ENCODE assay signal across 11 mouse cellular contexts in the genomic region with DNA sequence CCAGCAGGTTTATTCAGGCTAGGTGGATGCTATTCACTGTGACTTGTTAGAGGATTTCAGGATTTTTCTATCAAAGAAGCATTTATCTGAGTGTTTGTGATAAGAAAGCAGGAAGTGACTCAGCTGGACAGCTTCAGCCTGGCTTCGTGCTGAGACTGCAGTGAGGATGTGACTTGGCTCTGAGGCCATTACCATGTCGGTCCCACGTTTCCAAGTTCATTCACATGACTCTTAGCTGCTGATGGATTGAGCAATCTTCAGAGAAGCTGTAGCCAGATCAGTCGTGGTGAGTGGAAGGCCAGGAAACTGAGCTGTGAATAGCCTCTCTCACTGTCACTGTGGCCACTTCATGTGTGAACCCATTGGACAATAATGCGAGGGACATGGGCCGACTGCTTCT.
DNase-seq lines count a peak whose midpoint lies in the region; ATAC-seq and TF ChIP-seq lines count a peak whose summit lies in the region.
"Had no signal": no experiment of that assay in that cellular context is flagged by ENCODE, and none has a peak within 500 bp of the region (broad histone marks: within the 10 kb centered on the region; RNA-seq: fewer than 3 reads in every experiment).

No protein-coding gene starts in this region.

- no peaks in the 10 kb centered on the region for H3K9me3 ChIP-seq in liver, embryonic 16.5 days (replicated peaks; ENCODE audit: control insufficient read depth, low read length)
- no peaks in the 10 kb centered on the region for H3K9me3 ChIP-seq in liver, embryonic 12.5 days (replicated peaks)
- no peaks in the 10 kb centered on the region for H3K9me3 ChIP-seq in lung, embryonic 16.5 days (ENCODE audit: control insufficient read depth, low read length)

- ATAC-seq in liver, embryonic 16.5 days (ENCODE audit: low read depth) = 0 out of 2 replicates have a peak, but pooled peaks have one; percentile 41
- no peak for ATAC-seq in liver, embryonic 12.5 days
- ATAC-seq in lung, embryonic 16.5 days (ENCODE audit: low read depth) = peak; percentile 86
- ATAC-seq: Patski had no signal

- no peak overlapping the region for H3K4me2 ChIP-seq in liver, embryonic 16.5 days (ENCODE audit: low read depth, low read length)
- no peak overlapping the region for H3K4me2 ChIP-seq in liver, embryonic 12.5 days
- H3K4me2 ChIP-seq in lung, embryonic 16.5 days (ENCODE audit: low read depth, low read length) = no peak overlapping the region

- no peak overlapping the region for H3K4me3 ChIP-seq in gastrocnemius, adult 2 months
- no peak overlapping the region for H3K4me3 ChIP-seq in liver, embryonic 16.5 days (ENCODE audit: low read depth, low read length)
- no peak overlapping the region for H3K4me3 ChIP-seq in liver, embryonic 12.5 days
- no peak overlapping the region for H3K4me3 ChIP-seq in embryonic fibroblast, embryonic 13.5 days (ENCODE audit: insufficient read depth, low read length)
- H3K4me3 ChIP-seq in lung, embryonic 16.5 days (ENCODE audit: low read length) = no peak overlapping the region

- no peaks in the 10 kb centered on the region for H3K4me1 ChIP-seq in liver, embryonic 16.5 days (ENCODE audit: control insufficient read depth, low read depth, low read length)
- H3K4me1 ChIP-seq in liver, embryonic 12.5 days = no peaks in the 10 kb centered on the region
- peaks cover 3% of the 10 kb centered on the region; the same call in 1 of the 2 replicates for H3K4me1 ChIP-seq in embryonic fibroblast, embryonic 13.5 days (ENCODE audit: control insufficient read depth, insufficient read depth, low read length)
- no peaks in the 10 kb centered on the region for H3K4me1 ChIP-seq in lung, embryonic 16.5 days (replicated peaks; ENCODE audit: control insufficient read depth, insufficient read depth, low read length)

- no peaks in the 10 kb centered on the region for H3K27me3 ChIP-seq in liver, embryonic 16.5 days (ENCODE audit: control insufficient read depth, insufficient read depth, low read depth, low read length)
- no peaks in the 10 kb centered on the region for H3K27me3 ChIP-seq in liver, embryonic 12.5 days (replicated peaks)
- H3K27me3 ChIP-seq in lung, embryonic 16.5 days (ENCODE audit: control insufficient read depth, insufficient read depth, low read depth, low read length) = no peaks in the 10 kb centered on the region

- TF ChIP-seq POLR2A in embryonic fibroblast, embryonic 13.5 days (IDR thresholded peaks at IDR 0.05; ENCODE audit: low read depth, low read length) = no peak

- WGBS in liver, embryonic 16.5 days (ENCODE audit: insufficient replicate concordance) = 35% methylated on average over 6 of the region's 6 CpGs
- WGBS in liver, embryonic 12.5 days (ENCODE audit: insufficient replicate concordance) = 32% methylated on average over 6 of the region's 6 CpGs
- WGBS in lung, embryonic 16.5 days = 39% methylated on average over 6 of the region's 6 CpGs

- peak; percentile 17 for DNase-seq in gastrocnemius, adult 2 months
- no peak for DNase-seq in gastrocnemius, postnatal 4 days (ENCODE audit: low spot score in 2 of 2)
- DNase-seq in frontal cortex, postnatal 36 days (ENCODE audit: low spot score in 2 of 2) = no peak
- DNase-seq in layer of hippocampus, postnatal 25 days (ENCODE audit: extremely low spot score in 1 of 2, low spot score in 1 of 2) = no peak
- DNase-seq: left cerebral cortex, postnatal 4 days; retina, postnatal 1 day had no signal

- intact Hi-C loops in gastrocnemius, adult 2 months (cut with DNase I) = no loop called here

- H3K36me3 ChIP-seq in liver, embryonic 16.5 days (ENCODE audit: control insufficient read depth, insufficient read depth) = no peaks in the 10 kb centered on the region
- no peaks in the 10 kb centered on the region for H3K36me3 ChIP-seq in liver, embryonic 12.5 days
- no peaks in the 10 kb centered on the region for H3K36me3 ChIP-seq in lung, embryonic 16.5 days (ENCODE audit: control insufficient read depth, insufficient read depth, low read length)

- TF ChIP-seq CTCF in gastrocnemius, adult 2 months (IDR thresholded peaks at IDR 0.05) = no peak
- TF ChIP-seq CTCF in embryonic fibroblast, embryonic 13.5 days (IDR thresholded peaks at IDR 0.05; ENCODE audit: borderline replicate concordance, insufficient read depth, low read length) = no peak

- H3K9ac ChIP-seq in liver, embryonic 16.5 days (ENCODE audit: low read depth, low read length) = no peak overlapping the region
- H3K9ac ChIP-seq in liver, embryonic 12.5 days = no peak overlapping the region
- no peak overlapping the region for H3K9ac ChIP-seq in lung, embryonic 16.5 days (ENCODE audit: low read length)

- no peak overlapping the region for H3K27ac ChIP-seq in gastrocnemius, adult 2 months
- no peak overlapping the region for H3K27ac ChIP-seq in liver, embryonic 16.5 days (ENCODE audit: low read length)
- no peak overlapping the region for H3K27ac ChIP-seq in liver, embryonic 12.5 days
- H3K27ac ChIP-seq in embryonic fibroblast, embryonic 13.5 days (ENCODE audit: insufficient read depth, low read length) = peak overlapping the region; percentile 42; the same call in 1 of the 2 replicates
- H3K27ac ChIP-seq in lung, embryonic 16.5 days (ENCODE audit: low read length) = no peak overlapping the region
